Mouse (Mus musculus) G1E (cell line): ENCODE data around the gene A2ml1. TPM values are rescaled to one million over a fixed set of nuclear protein-coding genes. Genes with fewer than 3 reads are reported as not detected.

Source experiments
- ATAC-seq: 2 replicates; pipeline ENCODE4 v1.8.0; 2016; ENCODE audit warnings: mild to moderate bottlenecking; ENCODE audit not compliant: insufficient number of reproducible peaks, poor library complexity, low FRiP score, severe bottlenecking; ENCODE audit errors: extremely low read depth
- DNase-seq: peaks from one replicate; pipeline ENCODE4 v3.0.0; 2012; ENCODE audit warnings: low spot score
- H3K27me3 ChIP-seq: 2 replicates; pipeline ENCODE4 v1.6.1; 2012; ENCODE audit warnings: mild to moderate bottlenecking, low read length, inconsistent platforms; ENCODE audit not compliant: insufficient read depth
- H3K36me3 ChIP-seq: replicated peaks from 2 replicates; pipeline ENCODE3; 2012; ENCODE audit warnings: mild to moderate bottlenecking, inconsistent platforms
- H3K4me1 ChIP-seq: 2 replicates; pipeline ENCODE4 v1.6.1; 2012; ENCODE audit warnings: low read depth, low read length, inconsistent platforms, mixed read lengths; ENCODE audit not compliant: insufficient read depth
- H3K4me3 ChIP-seq: 2 replicates; pipeline ENCODE4 v1.5.1; 2012; ENCODE audit warnings: low read depth, mild to moderate bottlenecking, inconsistent platforms, low read length, moderate library complexity, mixed read lengths
- H3K9me3 ChIP-seq: replicated peaks from 2 replicates; pipeline ENCODE4 v1.6.1; 2012; ENCODE audit warnings: inconsistent platforms
- CTCF ChIP-seq: IDR thresholded peaks from 2 replicates; pipeline ENCODE4 v1.5.1; 2012; ENCODE audit warnings: low read depth, low read length, inconsistent platforms, mixed read lengths
- GATA1 ChIP-seq: IDR thresholded peaks from 2 replicates; pipeline ENCODE4 v1.6.1; 2012; ENCODE audit warnings: borderline replicate concordance, low read length, inconsistent platforms, mixed read lengths
- GATA2 ChIP-seq: IDR thresholded peaks from 2 replicates; pipeline ENCODE4 v1.6.1; 2012; ENCODE audit warnings: low read depth, low read length, inconsistent platforms, borderline replicate concordance
- POLR2AphosphoS5 ChIP-seq: IDR thresholded peaks from 2 replicates; pipeline ENCODE4 v1.6.1; 2012; ENCODE audit warnings: low read depth, low read length, inconsistent platforms; ENCODE audit not compliant: insufficient replicate concordance
- TAL1 ChIP-seq: conservative IDR thresholded peaks from 2 replicates; pipeline ENCODE4 v1.6.1; 2012; ENCODE audit warnings: low read depth, low read length, inconsistent platforms, mixed read lengths
- polyA plus RNA-seq: library from polyadenylated mRNA; stranded (reverse); fragments of >175 nt; gene quantifications from 2 replicates; pipeline ENCODE4 v1.2.3, GENCODE M21; 2012
- total RNA-seq, 2 experiments: library from RNA; stranded (forward) in 1 of 2; stranded (reverse) in 1 of 2; fragments of 200-1000 nt in 1 of 2; fragments of >200 nt in 1 of 2; fragmentation: Nextera tagmentation in 1 of 2; gene quantifications; 2 replicates each; pipeline ENCODE4 v1.2.3; 2014 to 2017

The A2ml1 gene
- total and polyA plus RNA-seq, 3 experiments: 0.05 TPM; not detected in 2

GRCm38 (mm10) chr6:128594651-128595050 lies 13.2 kb upstream of the A2ml1 start:
- Histone ChIP-seq H3K27me3 (no peaks in the 10 kb centered on the region), H3K9me3 (peaks cover 33% of the 10 kb centered on the region), H3K4me1 (no peaks in the 10 kb centered on the region), H3K4me3 (no peak overlapping the region), H3K36me3 (no peaks in the 10 kb centered on the region)
- DNase-seq (no peak), ATAC-seq (no peak)
- TF ChIP-seq CTCF (no peak), GATA2 (no peak)

- DNase-seq (no peak), ATAC-seq (no peak)
- H3K36me3 ChIP-seq: no peaks in the 10 kb centered on the region
- H3K4me3 ChIP-seq: no peak overlapping the region
- no peaks in the 10 kb centered on the region for H3K4me1 ChIP-seq
- H3K9me3 ChIP-seq: peaks cover 44% of the 10 kb centered on the region
- TF ChIP-seq GATA1 (no peak), CTCF (no peak), TAL1 (no peak), GATA2 (no peak), POLR2AphosphoS5 (no peak)
- no peaks in the 10 kb centered on the region for H3K27me3 ChIP-seq
These were observed 8.0 kb upstream of the A2ml1 start for GRCm38 (mm10) chr6:128589426-128589825.

DNA sequence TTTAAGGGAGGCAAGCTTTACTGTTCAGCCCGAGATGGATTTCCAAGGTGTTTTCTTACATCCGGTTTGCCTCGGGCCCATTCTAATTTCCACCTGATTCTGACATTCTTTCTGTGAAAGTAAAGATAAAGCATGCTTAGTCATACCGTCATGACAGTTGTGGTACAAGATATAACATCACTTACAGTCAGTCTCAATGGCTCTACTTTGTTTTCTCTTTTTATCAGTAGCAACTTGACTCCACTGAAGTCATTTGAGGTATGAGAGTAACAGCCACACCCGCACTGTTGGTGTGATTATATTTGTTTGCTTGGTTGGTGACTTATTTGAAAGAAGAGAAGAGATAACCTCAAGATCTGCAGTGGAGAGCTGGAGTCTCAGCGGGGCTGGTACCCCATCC lies 6.2 kb upstream of the A2ml1 start:
- no peaks in the 10 kb centered on the region for H3K27me3 ChIP-seq
- peaks cover 42% of the 10 kb centered on the region for H3K9me3 ChIP-seq
- DNase-seq (no peak), ATAC-seq (no peak)
- no peaks in the 10 kb centered on the region for H3K4me1 ChIP-seq
- no peaks in the 10 kb centered on the region for H3K36me3 ChIP-seq
- H3K4me3 ChIP-seq: no peak overlapping the region
- TF ChIP-seq GATA2: no peak
- no peak for TF ChIP-seq CTCF
- no peak for TF ChIP-seq POLR2AphosphoS5
- TF ChIP-seq GATA1: no peak
- no peak for TF ChIP-seq TAL1

- Histone ChIP-seq H3K36me3 (no peaks in the 10 kb centered on the region), H3K4me3 (no peak overlapping the region), H3K9me3 (peaks cover 48% of the 10 kb centered on the region), H3K4me1 (no peaks in the 10 kb centered on the region), H3K27me3 (no peaks in the 10 kb centered on the region)
- TF ChIP-seq TAL1: no peak
- TF ChIP-seq GATA1: no peak
- no peak for TF ChIP-seq GATA2
- no peak for TF ChIP-seq POLR2AphosphoS5
- no peak for TF ChIP-seq CTCF
- DNase-seq: no peak
- no peak for ATAC-seq
These were observed 4.3 kb upstream of the A2ml1 start for GRCm38 (mm10) chr6:128585642-128586245.

- H3K9me3 ChIP-seq: peaks cover 48% of the 10 kb centered on the region
- H3K4me3 ChIP-seq: no peak overlapping the region
- H3K27me3 ChIP-seq: no peaks in the 10 kb centered on the region
- no peak for TF ChIP-seq GATA1
- TF ChIP-seq TAL1: no peak
- TF ChIP-seq POLR2AphosphoS5: no peak
- TF ChIP-seq CTCF: no peak
- TF ChIP-seq GATA2: no peak
- ATAC-seq: no peak
- H3K4me1 ChIP-seq: no peaks in the 10 kb centered on the region
- H3K36me3 ChIP-seq: no peaks in the 10 kb centered on the region
- no peak for DNase-seq
These were observed 2.8 kb upstream of the A2ml1 start for GRCm38 (mm10) chr6:128584070-128584660.

- no peaks in the 10 kb centered on the region for H3K36me3 ChIP-seq
- H3K9me3 ChIP-seq: peaks cover 35% of the 10 kb centered on the region
- H3K4me1 ChIP-seq: no peaks in the 10 kb centered on the region
- H3K27me3 ChIP-seq: no peaks in the 10 kb centered on the region
- ATAC-seq: no peak
- H3K4me3 ChIP-seq: no peak overlapping the region
- TF ChIP-seq CTCF (no peak), GATA2 (no peak), POLR2AphosphoS5 (no peak), GATA1 (no peak), TAL1 (no peak)
- no peak for DNase-seq
These were observed 4.1 kb downstream of the A2ml1 start for GRCm38 (mm10) chr6:128577301-128577700.

DNA sequence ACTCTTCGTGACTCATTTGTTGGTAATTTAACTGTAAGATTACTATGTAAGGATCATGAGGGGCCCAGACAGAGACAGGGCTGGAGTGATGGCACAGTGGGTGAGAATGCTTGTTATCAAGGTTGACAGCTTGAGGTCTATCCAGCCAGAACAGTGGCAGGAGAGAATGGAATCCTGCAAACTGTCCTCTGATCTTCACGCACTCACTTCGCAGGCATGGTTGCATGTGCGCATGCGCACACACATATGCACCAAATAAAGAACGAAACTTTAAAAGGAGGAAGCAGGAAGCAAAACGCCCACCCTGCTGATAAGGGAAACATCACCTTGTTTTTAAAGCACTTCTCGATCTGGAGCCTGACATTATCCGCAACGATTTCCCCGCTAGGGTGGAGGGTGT lies 14.8 kb downstream of the A2ml1 start:
- Histone ChIP-seq H3K27me3 (no peaks in the 10 kb centered on the region), H3K4me1 (no peaks in the 10 kb centered on the region), H3K36me3 (no peaks in the 10 kb centered on the region), H3K9me3 (peaks cover 42% of the 10 kb centered on the region), H3K4me3 (no peak overlapping the region)
- TF ChIP-seq TAL1 (no peak), CTCF (no peak), GATA1 (no peak), POLR2AphosphoS5 (no peak), GATA2 (no peak)
- no peak for DNase-seq
- ATAC-seq: no peak
